Mouse (Mus musculus) layer of hippocampus, adult 2 months (tissue): ENCODE measurements around the gene Gm26661. TPM values are rescaled to one million over a fixed set of nuclear protein-coding genes. Genes with fewer than 3 reads are reported as not detected.
A peak's percentile ranks its signal among the peaks of the same experiment; 100 is the strongest.

Source experiments
- DNase-seq, 2 experiments: peaks; one replicate each; pipeline ENCODE4 v3.0.0; 2022; ENCODE audit warnings: low spot score in 2 of 2
- H3K27ac ChIP-seq: fragments of 200-600 bp; 2 replicates; pipeline ENCODE4 v1.8.1; 2022
- H3K4me3 ChIP-seq: fragments of 200-600 bp; 2 replicates; pipeline ENCODE4 v1.8.1; 2022; ENCODE audit warnings: mild to moderate bottlenecking
- CTCF ChIP-seq: fragments of 200-600 bp; conservative IDR thresholded peaks from 2 replicates; pipeline ENCODE4 v1.8.1; 2022; ENCODE audit warnings: antibody characterized with exemption, mild to moderate bottlenecking, moderate library complexity
- total RNA-seq, 2 experiments: library from RNA; stranded (reverse); gene quantifications; 2 replicates each; pipeline ENCODE4 v1.2.3; 2021

Gene Gm26661
- total RNA-seq, 2 experiments from 2014 or later = not detected

DNA sequence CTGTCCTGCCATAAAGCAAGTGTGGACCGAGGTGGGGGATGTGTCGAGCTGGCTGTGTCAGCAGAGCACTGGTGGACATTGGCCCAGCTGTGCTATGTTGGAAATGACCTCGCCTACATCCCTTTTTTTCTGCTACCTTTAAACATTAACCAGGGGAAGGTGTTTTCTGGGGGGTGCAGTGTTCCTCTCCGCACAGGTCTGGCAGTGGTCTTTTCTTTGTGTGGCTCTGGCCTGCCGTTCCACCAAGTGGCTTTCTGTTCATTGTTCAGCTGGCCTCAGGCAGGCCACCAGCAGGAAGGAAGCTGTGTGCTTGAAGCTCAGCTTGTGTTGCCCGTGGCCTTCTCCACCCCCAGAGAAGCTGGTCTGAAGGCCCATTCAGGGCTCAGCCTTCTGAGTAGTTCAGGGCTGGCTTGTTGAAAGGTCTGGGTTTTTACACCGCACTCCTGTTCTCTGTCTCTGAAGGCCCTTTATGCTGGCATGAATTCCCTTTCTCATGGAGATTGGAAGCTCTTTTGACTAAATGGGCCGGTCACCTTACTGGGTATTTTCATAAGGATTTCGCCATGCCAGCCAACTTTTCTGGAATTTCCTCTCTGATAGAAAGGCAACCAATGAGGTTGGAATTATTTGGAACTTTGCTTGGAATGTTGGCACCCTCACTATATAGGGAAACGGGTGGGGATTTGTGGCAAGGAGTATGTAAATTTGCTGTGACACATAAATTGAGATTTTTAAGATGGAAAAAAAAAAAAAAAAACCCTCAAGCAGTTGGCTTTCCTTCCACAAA lies 35.0 kb downstream of the Gm26661 start:
- TF ChIP-seq CTCF = no peak
- H3K4me3 ChIP-seq = no peak overlapping the region
- DNase-seq = peak in 1 of 2 experiments; percentile 25
- H3K27ac ChIP-seq = peak overlapping the region; percentile 61

DNA sequence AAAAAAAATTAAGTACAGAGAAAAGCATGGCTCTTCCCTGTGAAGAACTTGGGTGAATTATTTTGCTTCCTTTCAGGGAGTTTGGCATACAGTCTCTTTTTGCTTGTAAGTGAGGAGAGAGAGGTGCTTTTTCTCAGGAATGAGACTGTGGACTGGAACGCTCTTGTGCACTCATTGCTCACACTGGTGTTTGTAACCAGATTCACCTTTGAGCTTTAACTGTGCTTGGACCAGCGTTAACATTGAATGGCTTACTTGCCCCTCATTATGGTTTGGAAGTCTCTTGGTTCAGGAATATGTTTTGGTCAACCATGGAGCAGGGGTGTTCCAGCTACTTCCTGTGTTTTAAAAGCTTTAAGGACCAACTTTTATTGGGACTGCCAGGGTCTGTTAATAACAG lies 37.8 kb downstream of the Gm26661 start:
- Histone ChIP-seq H3K27ac (no peak overlapping the region), H3K4me3 (no peak overlapping the region)
- DNase-seq = no peak
- TF ChIP-seq CTCF = no peak

DNA sequence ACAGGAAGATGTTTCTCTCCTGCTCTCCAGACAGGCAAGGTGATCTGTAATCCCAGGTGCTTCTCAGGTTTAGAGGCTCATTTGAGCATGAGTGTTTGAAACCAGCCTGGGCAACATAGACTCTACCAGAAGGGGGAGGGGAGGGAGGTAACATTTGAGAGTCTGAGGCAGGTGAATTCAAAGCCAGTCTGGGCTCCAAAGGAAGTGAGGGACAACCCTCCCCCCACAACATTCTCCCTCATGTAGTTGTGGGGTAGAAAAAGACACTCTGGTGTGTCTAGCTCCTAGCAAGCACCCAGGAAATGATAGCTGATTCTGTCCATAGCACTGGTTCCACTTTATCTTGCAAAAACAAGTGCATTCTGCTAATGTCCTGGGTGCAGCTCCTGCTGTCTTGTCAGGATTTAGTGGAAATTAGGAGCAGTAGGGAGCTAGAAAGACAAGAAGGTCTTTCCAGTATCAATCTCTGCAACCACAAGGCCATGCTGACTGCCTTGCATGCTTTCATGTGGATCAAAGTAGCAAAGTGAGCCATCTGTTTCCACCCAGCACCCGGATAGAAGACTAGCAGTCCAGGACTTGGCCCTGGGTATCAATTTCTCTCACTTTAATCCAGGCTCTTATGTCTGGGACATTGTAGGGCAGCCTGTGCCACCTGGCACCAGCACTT lies 40.5 kb downstream of the Gm26661 start:
- peak overlapping the region; percentile 64; the same call in 1 of the 2 replicates for H3K27ac ChIP-seq
- H3K4me3 ChIP-seq = no peak overlapping the region
- TF ChIP-seq CTCF = no peak
- DNase-seq = no peak

- H3K27ac ChIP-seq = peak overlapping the region; percentile 64; the same call in 1 of the 2 replicates
- DNase-seq = no peak
These were observed 41.0 kb downstream of the Gm26661 start for GRCm38 (mm10) chr14:7832440-7832783.

GRCm38 (mm10) chr14:7833458-7833857 lies 42.1 kb downstream of the Gm26661 start:
- TF ChIP-seq CTCF = no peak
- Histone ChIP-seq H3K4me3 (no peak overlapping the region), H3K27ac (no peak overlapping the region)
- no peak for DNase-seq

More at GRCm38 (mm10) chr14:7832440-7832783, 41.0 kb downstream of the Gm26661 start:
- no peak overlapping the region for H3K4me3 ChIP-seq
- TF ChIP-seq CTCF = no peak

DNA sequence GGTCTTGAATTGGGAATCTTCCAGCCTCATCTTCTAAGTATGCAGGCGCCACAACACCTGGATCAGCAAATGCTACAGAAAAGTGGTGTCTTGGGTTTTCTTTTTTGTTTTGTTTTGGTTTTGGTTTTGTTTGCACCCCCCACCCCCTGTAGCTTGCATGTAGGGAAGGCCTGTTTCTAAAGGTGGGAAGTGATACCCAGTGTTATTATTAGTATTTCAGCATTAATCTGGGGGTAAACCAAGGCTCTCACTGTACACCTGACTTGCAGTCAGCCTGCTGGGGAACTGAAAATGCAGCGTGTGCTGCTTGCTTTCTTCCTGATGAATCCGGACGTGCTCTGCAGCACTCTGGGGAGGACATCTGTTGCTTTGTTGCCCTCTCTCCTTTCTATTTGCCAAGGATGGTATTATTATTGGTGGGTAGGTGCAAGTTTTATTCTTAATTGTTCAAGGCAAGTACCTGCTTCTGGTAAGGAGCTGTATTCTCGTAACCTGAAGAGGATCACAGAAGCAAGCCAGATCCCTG lies 47.2 kb downstream of the Gm26661 start:
- Histone ChIP-seq H3K27ac (no peak overlapping the region; the same call in 1 of the 2 replicates), H3K4me3 (no peak overlapping the region)
- no peak for TF ChIP-seq CTCF

GRCm38 (mm10) chr14:7839950-7840514 lies 48.6 kb downstream of the Gm26661 start:
- no peak for DNase-seq

More for the DNA sequence above, 47.2 kb downstream of the Gm26661 start:
- DNase-seq = no peak

More at GRCm38 (mm10) chr14:7839950-7840514, 48.6 kb downstream of the Gm26661 start:
- no peak overlapping the region for H3K4me3 ChIP-seq
- H3K27ac ChIP-seq = no peak overlapping the region
- no peak for TF ChIP-seq CTCF

Other genes with a start within 250 kb of the Gm26661 start
- gene Gm3558, start 223.0 kb upstream of the Gm26661 start, total RNA-seq = 10 to 100 TPM in 1 of 2 experiments, 1 to 10 TPM in 1; 9.7 to 10.3 TPM
- not detected for gene Gm10338, start 196.0 kb upstream of the Gm26661 start, total RNA-seq
- gene Gm10128, start 147.6 kb upstream of the Gm26661 start, total RNA-seq = not detected
- 10 to 100 TPM; 61.8 to 77.9 TPM for gene Flnb, start 26.4 kb downstream of the Gm26661 start, total RNA-seq
- gene Gm45521, start 165.7 kb downstream of the Gm26661 start, total RNA-seq = not detected
- not detected for gene Dnase1l3, start 203.0 kb downstream of the Gm26661 start, total RNA-seq
- gene Abhd6, start 211.3 kb downstream of the Gm26661 start, total RNA-seq = 10 to 100 TPM; 77.1 to 78.0 TPM